Mouse (Mus musculus) frontal cortex, postnatal 36 days (tissue): ENCODE data around the gene Bud13.
A peak's percentile ranks its signal among the peaks of the same experiment; 100 is the strongest.

Experiments
- DNase-seq, 2 experiments: peaks; one replicate each; pipeline ENCODE4 v3.0.0; 2022; ENCODE audit warnings: low spot score in 2 of 2

The Bud13 gene

GRCm38 (mm10) chr9:46282631-46283436 lies at the start of gene Bud13:
TSS of gene Bud13 (plus strand) at chr9:46283008.
- peak; percentile 92 to 95 for DNase-seq

GRCm38 (mm10) chr9:46235196-46235595 lies 47.6 kb upstream of the Bud13 start:
- DNase-seq = no peak

DNA sequence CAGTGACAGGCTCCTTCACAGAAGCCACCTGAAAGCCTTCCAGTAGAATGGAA lies 47.4 kb upstream of the Bud13 start, which contains the start of gene Apoc3:
Gene Apoc3, minus strand, starts transcription at position 41 of the 53 bp plus-strand sequence.
- DNase-seq = no peak

DNA sequence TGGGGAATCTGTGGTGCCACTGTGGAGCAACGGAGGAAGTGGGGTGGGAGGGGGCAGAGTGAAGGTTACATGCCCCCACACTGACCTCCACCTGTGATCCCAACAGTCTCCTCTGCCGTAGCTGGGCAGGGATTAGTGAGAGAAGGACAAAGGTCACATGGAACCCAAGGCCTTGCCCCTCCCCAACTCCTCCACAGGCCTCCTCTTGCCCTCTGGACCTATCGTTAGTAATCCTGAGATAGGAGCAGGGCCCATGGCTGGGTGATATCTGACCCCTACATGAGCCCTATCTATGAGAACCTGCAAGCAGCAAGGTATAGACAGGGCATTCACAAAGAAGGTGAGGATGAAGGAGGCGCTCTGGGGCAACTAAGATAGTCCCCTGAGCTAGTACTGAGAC lies 47.2 kb upstream of the Bud13 start:
- no peak for DNase-seq

GRCm38 (mm10) chr9:46238850-46239249 lies 44.0 kb upstream of the Bud13 start:
- no peak for DNase-seq

DNA sequence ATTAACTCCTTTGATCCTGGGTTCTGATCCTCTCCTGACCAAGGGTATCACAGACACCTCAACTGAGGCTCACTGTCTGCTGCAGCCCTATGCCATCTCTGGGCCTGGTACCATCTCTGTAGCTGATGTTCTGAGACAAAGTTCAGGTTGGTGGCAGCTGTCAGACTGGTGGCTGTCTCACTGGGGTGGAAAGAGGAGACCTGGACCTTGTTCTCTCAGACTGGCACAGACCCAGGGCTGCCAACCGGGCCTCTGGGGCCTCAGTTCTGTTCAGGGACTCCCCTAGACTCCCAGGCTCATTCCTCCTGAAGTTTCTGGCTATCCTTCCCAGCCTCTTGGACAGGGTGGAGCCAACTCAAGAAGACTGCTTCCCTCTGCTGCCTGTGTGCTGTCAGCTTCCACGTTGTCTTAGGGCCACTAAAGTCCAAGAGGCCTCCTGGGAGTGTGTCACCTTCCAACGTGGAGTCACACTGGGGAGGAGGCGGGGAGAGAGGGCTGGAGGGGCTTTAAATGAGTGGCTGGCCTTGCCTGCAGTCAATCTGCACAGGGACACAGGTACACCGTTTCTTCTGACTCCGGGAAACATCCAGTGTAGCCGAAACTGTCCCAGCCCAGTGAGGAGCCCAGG lies 42.2 kb upstream of the Bud13 start, which contains the start of gene Apoa4:
Gene Apoa4, plus strand, starts transcription at position 171 of the 628 bp plus-strand sequence.
- no peak for DNase-seq

GRCm38 (mm10) chr9:46241818-46242217 lies 41.0 kb upstream of the Bud13 start:
- DNase-seq = no peak

GRCm38 (mm10) chr9:46243122-46243521 lies 39.7 kb upstream of the Bud13 start:
- DNase-seq = no peak

DNA sequence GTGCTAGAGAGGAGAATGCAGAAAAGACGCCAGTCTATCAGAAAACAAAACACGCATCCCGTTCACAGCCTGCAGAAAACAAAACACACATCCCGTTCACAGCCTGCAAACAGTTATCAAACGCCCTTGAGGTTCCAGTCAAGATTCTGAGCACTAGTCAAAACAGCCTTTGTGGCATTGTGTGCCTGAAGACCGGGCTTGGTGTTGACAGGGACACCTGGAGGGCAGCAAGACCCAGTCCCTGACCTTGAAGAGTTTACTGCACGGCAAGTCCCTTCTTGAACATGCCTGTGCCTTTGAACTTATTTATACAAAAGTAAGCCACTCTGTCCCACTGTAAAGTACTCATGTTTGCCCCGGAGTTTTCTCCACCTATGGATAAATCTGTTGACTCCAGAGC lies 39.2 kb upstream of the Bud13 start:
- no peak for DNase-seq

DNA sequence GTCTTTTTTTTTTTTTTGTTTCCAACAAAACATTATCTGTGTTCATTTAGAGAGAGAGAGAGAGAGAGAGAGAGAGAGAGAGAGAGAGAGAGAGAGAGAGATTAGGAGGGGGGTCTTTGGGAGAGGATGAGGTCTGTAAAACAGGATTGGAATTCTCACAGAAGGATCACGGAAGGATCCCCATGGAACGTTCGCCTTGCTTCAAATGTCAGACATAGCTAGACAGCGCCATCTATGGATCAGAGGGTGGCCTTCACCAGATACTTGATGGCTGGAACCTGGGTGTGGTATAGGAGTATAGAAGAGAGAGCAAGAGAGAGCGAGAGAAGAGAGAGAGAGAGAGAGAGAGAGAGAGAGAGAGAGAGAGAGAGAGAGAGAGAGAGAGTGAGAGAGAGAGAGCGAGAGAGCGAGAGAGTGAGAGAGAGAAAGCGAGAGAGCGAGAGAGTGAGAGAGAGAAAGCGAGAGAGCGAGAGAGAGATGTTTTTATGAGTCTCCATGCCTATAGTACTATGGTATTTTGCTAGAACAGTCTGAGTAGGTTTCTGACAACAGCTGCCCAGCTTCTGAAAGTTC lies 36.0 kb upstream of the Bud13 start:
- DNase-seq = peak; percentile 61 to 67

DNA sequence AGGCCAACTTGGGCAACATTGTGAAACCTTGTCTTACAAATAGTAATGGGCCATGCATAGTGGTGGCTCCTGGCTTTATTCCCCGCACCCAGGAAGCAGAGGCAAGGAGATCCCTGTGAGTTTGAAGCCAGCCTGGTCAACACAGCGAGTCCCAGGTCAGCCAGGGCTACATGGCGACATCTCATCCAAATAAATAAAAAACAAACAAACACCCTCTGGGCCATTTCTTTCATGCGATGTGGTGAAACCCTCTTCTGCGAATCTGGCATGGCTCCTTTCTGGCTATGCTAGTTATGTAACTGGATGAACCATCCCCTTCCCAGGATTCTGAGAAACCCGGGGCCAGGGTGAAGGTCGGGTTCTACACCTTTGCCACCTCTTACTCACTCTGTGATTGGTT lies 26.6 kb upstream of the Bud13 start:
- no peak for DNase-seq

GRCm38 (mm10) chr9:46256658-46257385 lies 26.0 kb upstream of the Bud13 start:
- DNase-seq = no peak

DNA sequence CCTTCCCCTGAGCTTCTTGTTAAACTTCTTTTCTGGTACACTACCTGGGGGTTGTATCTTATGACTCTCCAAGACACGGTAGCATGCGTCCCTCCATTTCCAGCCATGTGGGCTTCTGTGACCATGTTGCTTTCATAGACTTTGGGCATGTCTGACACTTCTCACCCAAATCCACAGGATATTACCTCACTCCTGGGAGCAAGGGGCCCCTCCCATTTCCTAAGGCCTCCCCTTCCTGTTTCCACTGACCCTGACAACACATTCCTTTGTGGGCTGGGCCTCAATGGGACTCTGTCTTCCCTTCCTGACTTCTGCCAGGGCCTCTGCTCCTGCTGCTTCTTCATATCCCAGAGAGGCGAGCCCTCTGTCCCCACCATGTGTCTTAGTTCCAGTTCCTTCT lies 25.3 kb upstream of the Bud13 start:
- DNase-seq = no peak

- no peak for DNase-seq
These were observed 23.7 kb upstream of the Bud13 start for GRCm38 (mm10) chr9:46259111-46259510.

- DNase-seq = no peak
These were observed 21.7 kb upstream of the Bud13 start for GRCm38 (mm10) chr9:46261131-46261530.

DNA sequence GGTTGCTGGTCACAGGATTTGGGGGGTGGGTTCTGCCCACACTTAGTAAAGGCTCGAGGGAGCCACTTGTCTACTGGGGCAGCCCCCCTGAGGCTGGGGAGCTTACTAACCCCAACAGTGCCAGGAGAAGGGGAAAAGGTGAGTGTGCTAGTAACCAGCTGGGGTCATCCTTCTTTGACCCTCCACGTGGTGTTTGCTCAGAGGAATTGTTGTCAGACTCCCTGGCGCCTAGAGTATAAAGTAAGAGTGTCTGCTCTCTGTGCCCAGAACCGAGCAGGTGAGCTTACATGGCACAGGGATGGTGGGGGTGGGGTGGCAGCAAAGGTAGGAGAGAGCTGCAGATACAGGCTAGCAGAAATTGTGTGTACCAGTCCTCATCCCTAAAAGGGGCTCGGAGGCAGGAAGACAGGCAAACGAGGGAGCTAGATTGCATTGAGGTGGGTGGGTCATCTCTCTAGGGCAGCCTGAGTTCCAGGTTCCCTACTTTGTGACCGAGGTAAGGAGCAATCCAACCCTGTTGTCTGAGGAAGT lies 14.4 kb upstream of the Bud13 start, which contains the start of gene Apoa5:
Gene Apoa5, plus strand, starts transcription at position 291 of the 531 bp plus-strand sequence.
- DNase-seq = no peak

DNA sequence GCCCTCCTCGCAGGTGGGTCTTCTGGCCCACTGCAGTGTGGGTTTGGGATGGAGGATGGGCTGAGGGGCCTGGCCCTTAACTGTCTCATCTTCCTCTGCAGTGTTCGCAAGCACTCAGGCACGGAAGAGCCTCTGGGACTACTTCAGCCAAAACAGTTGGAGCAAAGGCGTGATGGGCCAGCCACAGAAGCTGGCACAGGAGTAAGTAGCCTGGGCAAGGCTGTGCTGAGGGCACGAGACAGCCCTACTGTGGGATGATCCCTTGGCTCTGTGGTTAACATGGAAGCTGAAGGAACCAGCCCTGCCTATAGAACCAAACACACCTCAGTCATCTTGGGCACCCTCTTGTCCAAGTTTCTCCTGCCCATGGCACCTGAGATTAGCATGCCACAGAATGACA lies 13.7 kb upstream of the Bud13 start:
- DNase-seq = no peak

GRCm38 (mm10) chr9:46270782-46271181 lies 12.0 kb upstream of the Bud13 start:
- DNase-seq = no peak

GRCm38 (mm10) chr9:46272070-46272469 lies 10.7 kb upstream of the Bud13 start:
- DNase-seq = no peak

GRCm38 (mm10) chr9:46272677-46273454 lies 9.9 kb upstream of the Bud13 start, which contains the start of gene Zpr1:
TSS of gene Zpr1 (plus strand) at chr9:46273064.
- DNase-seq = peak; percentile 90 to 91

DNA sequence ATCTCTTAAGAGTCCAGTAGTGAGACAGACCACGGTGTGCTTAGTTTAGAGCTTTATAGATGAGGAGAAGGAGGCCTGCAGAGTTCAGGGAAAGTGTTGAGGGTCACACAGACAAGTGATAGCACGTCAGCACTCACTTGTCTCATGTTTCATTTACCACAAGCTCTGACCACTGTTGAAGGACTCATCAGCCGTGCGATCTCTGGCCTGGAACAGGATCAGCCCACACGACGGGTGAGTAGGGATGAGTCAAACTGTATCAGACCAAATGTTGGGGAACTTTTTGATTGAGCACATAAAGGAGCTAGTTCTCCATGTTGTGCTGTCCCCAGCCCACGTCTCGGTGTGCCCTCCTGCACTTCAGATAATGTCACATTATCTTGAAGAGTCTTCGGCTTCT lies 8.3 kb upstream of the Bud13 start:
- no peak for DNase-seq

DNA sequence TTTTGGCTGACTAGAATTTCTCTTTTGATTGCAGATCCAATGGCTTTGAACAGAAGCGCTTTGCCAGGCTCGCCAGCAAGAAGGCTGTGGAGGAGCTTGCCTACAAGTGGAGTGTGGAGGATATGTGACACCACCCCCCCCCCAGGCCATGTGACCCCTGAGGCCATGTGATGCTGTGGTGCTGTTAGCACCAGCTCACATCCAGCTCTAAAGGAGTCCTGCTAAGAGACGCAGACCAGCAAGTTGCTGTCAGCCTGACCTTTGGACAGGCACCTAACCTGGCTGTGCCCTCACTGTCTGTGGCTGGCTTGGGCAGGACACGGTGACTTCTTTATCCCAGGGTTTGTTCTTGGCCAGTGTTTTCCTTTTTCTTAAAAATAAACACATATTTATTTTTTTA lies 15.6 kb downstream of the Bud13 start:
- no peak for DNase-seq
